Mouse (Mus musculus): Measurements from ENCODE around the gene Zfp36l2. TPM values are rescaled to one million over a fixed set of nuclear protein-coding genes. Genes with fewer than 3 reads are reported as not detected.

Zfp36l2 gene
- total and polyA plus RNA-seq, 3 experiments = 8.9 to 24.2 (median 9.0) TPM

GRCm38 (mm10) chr17:84175196-84175595 lies 12.6 kb downstream of the Zfp36l2 start:
- H3K27ac ChIP-seq (ENCODE audit: insufficient read depth, low read depth) = no peak overlapping the region
- no peaks in the 10 kb centered on the region for H3K27me3 ChIP-seq (replicated peaks)
- H3K4me2 ChIP-seq (ENCODE audit: insufficient read depth, low read depth, poor library complexity, severe bottlenecking) = no peak overlapping the region
- no peak overlapping the region for H3K4me3 ChIP-seq (replicated peaks in 1 of 3; ENCODE audit: low read depth in 2 of 3, low read length in 2 of 3, poor library complexity in 1 of 3)
- in situ Hi-C loops (cut with MboI; ENCODE audit: low pct_ligation_motif_present, low pct_unique_long_range_greater_than_20kb, low sequenced_read_pairs) = no loop called here
- dilution Hi-C loops (cut with MboI; ENCODE audit: extremely low pct_ligation_motif_present, extremely low pct_unique_long_range_greater_than_20kb, low sequenced_read_pairs) = no loop called here
- DNase-seq (ENCODE audit: extremely low read depth) = no peak
- no peak for TF ChIP-seq CHD2 (IDR thresholded peaks at IDR 0.05; ENCODE audit: low read length)
- TF ChIP-seq MXI1 (IDR thresholded peaks at IDR 0.05; ENCODE audit: low read depth, low read length) = no peak
- TF ChIP-seq MAFK (IDR thresholded peaks at IDR 0.05; ENCODE audit: insufficient replicate concordance, low read length) = no peak
- TF ChIP-seq MEF2A (IDR thresholded peaks at IDR 0.05; ENCODE audit: borderline replicate concordance, low read depth, low read length) = no peak
- TF ChIP-seq KAT2A (IDR thresholded peaks at IDR 0.05; ENCODE audit: insufficient replicate concordance, low read length) = no peak
- TF ChIP-seq CTCF (conservative IDR thresholded peaks at IDR 0.05 in 1 of 2, IDR thresholded peaks at IDR 0.05 in 1 of 2; ENCODE audit: low read depth in 2 of 2, low read length in 2 of 2) = no peak
- TF ChIP-seq TBP (conservative IDR thresholded peaks at IDR 0.05; ENCODE audit: low read depth, low read length) = no peak
- TF ChIP-seq ZKSCAN1 (IDR thresholded peaks at IDR 0.05; ENCODE audit: borderline replicate concordance, low read depth, low read length) = no peak
- TF ChIP-seq ZNF384 (IDR thresholded peaks at IDR 0.05; ENCODE audit: low read depth, low read length) = no peak
- TF ChIP-seq ELF1 (IDR thresholded peaks at IDR 0.05; ENCODE audit: low read depth, low read length) = no peak
- no peak for TF ChIP-seq SIN3A (IDR thresholded peaks at IDR 0.05; ENCODE audit: low read length)
- TF ChIP-seq TCF12 (IDR thresholded peaks at IDR 0.05; ENCODE audit: low read depth, low read length) = no peak
- no peak for TF ChIP-seq IRF4 (IDR thresholded peaks at IDR 0.05; ENCODE audit: low read depth, low read length)
- no peaks in the 10 kb centered on the region for H3K79me2 ChIP-seq (replicated peaks; ENCODE audit: control insufficient read depth, extremely low read depth, insufficient read depth, poor library complexity, severe bottlenecking)
- H3K9ac ChIP-seq (ENCODE audit: insufficient read depth, low read depth) = no peak overlapping the region
- peaks cover 0 to 9% of the 10 kb centered on the region in 2 experiments; a peak in 2 of 4 replicates for H3K4me1 ChIP-seq (ENCODE audit: control insufficient read depth in 1 of 2, insufficient read depth in 2 of 2)
- peaks cover 0 to 3% of the 10 kb centered on the region in 2 experiments for H3K36me3 ChIP-seq (replicated peaks in 1 of 2; ENCODE audit: control insufficient read depth in 1 of 2, insufficient read depth in 1 of 2, low read length in 1 of 2)
- H3K9me3 ChIP-seq (replicated peaks; ENCODE audit: low read length) = peaks cover 8% of the 10 kb centered on the region

DNA sequence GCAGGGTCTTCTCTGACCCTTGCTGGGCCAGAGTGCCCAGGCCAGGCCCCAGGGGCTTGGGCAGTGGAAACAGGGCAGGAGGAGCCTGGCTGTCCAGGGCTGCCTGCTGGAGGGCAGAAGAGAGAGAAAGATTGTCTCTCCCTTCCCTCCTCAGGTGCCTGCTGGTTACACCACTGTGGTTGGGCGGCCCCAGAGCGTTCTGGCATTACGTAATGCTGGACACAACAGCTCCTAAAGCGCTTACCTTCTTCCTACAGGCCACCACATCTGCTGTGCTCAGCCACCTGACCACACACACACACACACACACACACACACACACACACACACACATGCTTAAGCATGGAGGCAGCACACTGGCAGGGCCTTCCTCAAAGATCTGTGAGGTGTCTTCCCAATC lies 20.4 kb downstream of the Zfp36l2 start:
- TF ChIP-seq NELFE (IDR thresholded peaks at IDR 0.05; ENCODE audit: low read depth, low read length) (no peak), MXI1 (IDR thresholded peaks at IDR 0.05; ENCODE audit: low read depth, low read length) (no peak), POLR2AphosphoS2 (IDR thresholded peaks at IDR 0.05; ENCODE audit: low read depth, low read length) (no peak), HCFC1 (IDR thresholded peaks at IDR 0.05; ENCODE audit: low read depth, low read length) (no peak), MAZ (IDR thresholded peaks at IDR 0.05; ENCODE audit: low read depth, low read length) (no peak), ZKSCAN1 (IDR thresholded peaks at IDR 0.05; ENCODE audit: borderline replicate concordance, low read depth, low read length) (no peak), ZNF384 (IDR thresholded peaks at IDR 0.05; ENCODE audit: low read depth, low read length) (no peak), E2F4 (IDR thresholded peaks at IDR 0.05; ENCODE audit: insufficient replicate concordance, low read depth, low read length) (no peak), ETS1 (conservative IDR thresholded peaks at IDR 0.05; ENCODE audit: low read depth, low read length) (no peak), USF1 (IDR thresholded peaks at IDR 0.05; ENCODE audit: low read depth, low read length) (no peak)
- DNase-seq (ENCODE audit: extremely low read depth) = no peak
- in situ Hi-C loops (cut with MboI; ENCODE audit: low pct_ligation_motif_present, low pct_unique_long_range_greater_than_20kb, low sequenced_read_pairs) = no loop called here
- Histone ChIP-seq H3K4me3 (replicated peaks in 1 of 3; ENCODE audit: low read depth in 2 of 3, low read length in 2 of 3, poor library complexity in 1 of 3) (no peak overlapping the region), H3K79me2 (replicated peaks; ENCODE audit: control insufficient read depth, extremely low read depth, insufficient read depth, poor library complexity, severe bottlenecking) (no peaks in the 10 kb centered on the region), H3K27ac (ENCODE audit: insufficient read depth, low read depth) (no peak overlapping the region), H3K36me3 (replicated peaks in 1 of 2; ENCODE audit: control insufficient read depth in 1 of 2, insufficient read depth in 1 of 2, low read length in 1 of 2) (no peaks in the 10 kb centered on the region), H3K9me3 (replicated peaks; ENCODE audit: low read length) (no peaks in the 10 kb centered on the region), H3K9ac (ENCODE audit: insufficient read depth, low read depth) (no peak overlapping the region), H3K4me2 (ENCODE audit: insufficient read depth, low read depth, poor library complexity, severe bottlenecking) (no peak overlapping the region), H3K27me3 (replicated peaks) (no peaks in the 10 kb centered on the region), H3K4me1 (ENCODE audit: control insufficient read depth in 1 of 2, insufficient read depth in 2 of 2) (peaks cover 5 to 10% of the 10 kb centered on the region in 2 experiments; a peak in 2 of 4 replicates)
- dilution Hi-C loops (cut with MboI; ENCODE audit: extremely low pct_ligation_motif_present, extremely low pct_unique_long_range_greater_than_20kb, low sequenced_read_pairs) = no loop called here
